Mouse (Mus musculus) lung, postnatal 0 days (tissue): Measurements from ENCODE around the gene Glmn.

ENCODE experiments used
- CTCF ChIP-seq: IDR thresholded peaks from 2 replicates; pipeline ENCODE4 v1.5.1; 2016; ENCODE audit warnings: antibody characterized with exemption, mild to moderate bottlenecking
- EP300 ChIP-seq: IDR thresholded peaks from 2 replicates; pipeline ENCODE4 v1.6.1; 2016; ENCODE audit warnings: antibody characterized with exemption, mild to moderate bottlenecking, control low read depth

GRCm38 (mm10) chr5:107533590-107533989 lies 64.1 kb downstream of the Glmn start:
- no peak for TF ChIP-seq CTCF
- no peak for TF ChIP-seq EP300
